Mouse (Mus musculus): ENCODE data around the gene Atp2c2. TPM values are rescaled to one million over a fixed set of nuclear protein-coding genes. Genes with fewer than 3 reads are reported as not detected.

The Atp2c2 gene
- total RNA-seq, 2 experiments from 2014 or later, result 0.12 to 0.39 TPM

DNA sequence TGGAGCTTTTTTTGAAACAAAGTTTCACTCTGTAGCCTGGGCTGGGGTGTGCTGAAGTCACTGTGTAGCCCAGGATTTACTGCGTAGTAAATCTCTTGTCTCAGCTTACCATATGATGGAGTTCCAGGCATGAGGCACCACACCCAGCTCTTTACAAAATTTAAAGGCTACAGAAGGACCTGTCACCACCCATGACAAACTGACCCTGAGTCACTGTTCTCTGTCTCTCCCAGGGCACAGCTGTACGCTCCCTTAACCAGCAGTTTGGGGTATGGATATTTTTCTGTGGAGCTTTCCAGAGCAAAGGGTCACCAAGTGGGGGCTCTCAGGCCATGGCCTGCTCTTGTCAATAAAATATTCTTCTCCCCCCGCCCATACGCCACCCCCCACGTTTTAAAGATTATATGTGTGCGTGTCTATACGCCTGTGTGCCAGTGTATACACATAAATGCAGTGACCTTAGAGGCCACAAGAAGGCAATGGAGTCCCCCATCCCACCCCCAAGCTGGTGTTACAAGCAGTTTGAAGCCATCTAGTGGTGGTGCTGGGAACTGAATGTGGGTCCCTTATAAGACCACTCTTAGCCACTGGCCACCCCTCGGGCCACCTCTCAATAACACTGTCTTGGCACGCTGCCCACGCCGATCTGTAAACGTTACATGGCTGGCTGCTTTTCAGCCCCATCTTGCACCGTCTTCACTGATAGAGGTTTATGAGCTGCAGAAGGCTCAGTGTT, 43.6 kb downstream of the Atp2c2 start:
- DNase-seq, result peak; percentile 65

DNA sequence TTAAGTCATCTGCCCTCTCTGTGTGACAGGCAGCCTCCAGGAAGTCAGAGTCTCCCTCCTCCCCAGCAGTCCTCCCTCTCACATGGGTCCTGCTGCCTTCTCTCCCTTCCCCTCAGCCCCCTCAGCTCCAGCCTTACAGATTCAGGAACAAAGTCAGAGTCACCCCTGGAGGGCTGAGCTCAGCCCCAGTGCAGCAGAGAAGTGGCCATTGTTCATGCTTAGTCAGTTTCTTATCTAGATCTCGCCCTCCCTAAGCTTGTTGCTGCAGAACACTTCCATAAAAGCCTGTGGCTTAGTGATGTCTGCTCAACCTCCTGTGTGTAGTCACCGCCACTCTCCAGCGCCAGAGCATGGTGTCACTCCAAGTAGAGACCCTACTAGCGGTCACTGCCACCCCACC, 44.8 kb downstream of the Atp2c2 start:
- no peak for DNase-seq

DNA sequence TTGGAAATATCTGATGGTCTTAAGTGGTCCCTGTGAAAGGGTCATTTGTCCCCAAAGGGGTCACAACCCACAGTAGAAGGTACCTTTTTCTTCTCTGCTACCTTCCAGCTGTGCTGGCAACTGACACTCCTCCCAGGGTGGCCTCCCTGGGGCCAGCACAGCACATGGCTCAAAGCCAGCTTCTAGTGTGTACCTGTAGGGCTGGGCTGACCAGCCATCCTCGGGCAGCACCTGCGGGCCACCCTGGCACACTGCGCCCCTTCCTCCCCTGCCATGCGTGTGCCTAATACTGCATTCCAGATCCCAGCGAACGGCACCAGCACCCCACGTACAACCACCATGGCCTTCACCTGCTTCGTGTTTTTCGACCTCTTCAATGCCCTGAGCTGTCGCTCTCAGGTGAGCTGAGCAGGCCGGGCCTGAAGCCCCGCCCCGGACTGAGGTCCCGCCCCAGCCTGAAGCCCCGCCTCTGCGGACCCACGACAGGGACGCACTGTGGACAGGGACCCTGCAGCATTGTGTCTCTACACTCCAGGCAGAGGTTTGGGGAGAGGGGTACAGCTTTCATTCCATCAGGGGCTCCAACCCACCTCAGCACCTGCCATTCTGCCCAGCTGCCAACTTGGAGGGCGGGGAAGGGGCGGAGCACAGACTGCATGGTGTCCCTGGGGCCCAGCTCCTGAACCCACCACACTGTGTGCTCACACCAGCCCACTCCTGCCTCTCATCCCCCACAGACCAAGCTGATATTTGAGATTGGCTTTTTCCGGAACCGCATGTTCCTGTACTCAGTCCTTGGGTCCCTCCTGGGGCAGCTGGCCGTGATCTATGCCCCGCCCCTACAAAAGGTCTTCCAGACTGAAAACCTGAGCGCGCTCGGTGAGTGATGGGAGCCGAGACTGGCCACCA, 55.7 kb downstream of the Atp2c2 start:
- DNase-seq, result no peak

DNA sequence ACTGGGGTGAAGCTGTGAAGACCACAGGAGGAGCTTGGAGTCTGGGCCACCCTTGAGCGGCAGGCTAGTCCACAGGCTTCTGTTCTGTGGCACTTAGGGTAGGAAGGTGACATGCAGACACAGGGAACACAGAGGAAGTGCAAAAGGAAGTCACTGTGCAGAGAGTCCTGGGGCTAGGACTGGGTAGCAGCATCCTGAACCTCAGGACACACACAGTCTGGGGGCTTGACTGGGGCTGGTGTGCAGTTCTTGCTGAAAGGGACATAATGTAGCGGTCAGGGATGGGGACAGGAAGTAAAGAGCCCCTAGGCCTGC, 56.3 kb downstream of the Atp2c2 start:
- DNase-seq, result no peak

DNA sequence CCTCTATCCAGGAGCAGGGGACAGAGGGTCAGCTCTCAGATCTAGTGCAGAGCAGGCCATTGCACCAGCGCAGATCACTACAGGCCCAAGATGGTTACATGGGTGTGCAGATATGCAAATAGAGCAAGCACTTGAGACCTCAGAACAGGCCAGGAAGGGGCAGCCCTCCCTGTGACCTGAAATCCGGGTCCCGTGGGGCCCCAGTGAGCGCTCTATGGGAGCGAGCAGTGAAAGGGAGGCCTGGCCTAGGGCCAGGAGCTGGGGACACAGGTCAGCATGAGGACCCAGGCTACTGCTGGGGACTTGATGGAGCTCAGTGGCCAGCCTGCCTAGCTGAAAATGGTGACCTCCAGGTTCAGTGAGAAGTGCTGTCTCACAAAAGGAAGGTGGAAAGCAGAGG, 56.7 kb downstream of the Atp2c2 start:
- DNase-seq, result no peak

DNA sequence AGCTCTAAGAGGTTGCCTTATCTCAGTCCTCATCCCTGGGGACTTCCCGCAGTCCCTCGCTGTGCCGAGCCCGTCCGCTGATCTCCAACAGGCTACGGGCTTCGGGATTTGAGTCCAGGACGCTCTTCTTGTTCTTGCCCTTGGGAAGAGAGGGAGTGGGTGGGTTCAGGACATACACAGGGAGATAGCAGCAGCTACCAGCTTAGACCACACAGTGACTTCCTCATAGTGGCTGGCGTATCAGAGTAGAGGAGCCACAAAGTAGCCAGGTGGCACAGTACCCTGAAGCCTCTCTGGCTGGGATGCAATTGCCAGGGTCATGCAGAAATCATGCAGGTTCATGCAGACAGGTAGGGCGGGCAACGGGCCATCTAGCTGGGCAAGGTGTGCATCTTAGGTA, 61.9 kb downstream of the Atp2c2 start:
- no peak for DNase-seq

DNA sequence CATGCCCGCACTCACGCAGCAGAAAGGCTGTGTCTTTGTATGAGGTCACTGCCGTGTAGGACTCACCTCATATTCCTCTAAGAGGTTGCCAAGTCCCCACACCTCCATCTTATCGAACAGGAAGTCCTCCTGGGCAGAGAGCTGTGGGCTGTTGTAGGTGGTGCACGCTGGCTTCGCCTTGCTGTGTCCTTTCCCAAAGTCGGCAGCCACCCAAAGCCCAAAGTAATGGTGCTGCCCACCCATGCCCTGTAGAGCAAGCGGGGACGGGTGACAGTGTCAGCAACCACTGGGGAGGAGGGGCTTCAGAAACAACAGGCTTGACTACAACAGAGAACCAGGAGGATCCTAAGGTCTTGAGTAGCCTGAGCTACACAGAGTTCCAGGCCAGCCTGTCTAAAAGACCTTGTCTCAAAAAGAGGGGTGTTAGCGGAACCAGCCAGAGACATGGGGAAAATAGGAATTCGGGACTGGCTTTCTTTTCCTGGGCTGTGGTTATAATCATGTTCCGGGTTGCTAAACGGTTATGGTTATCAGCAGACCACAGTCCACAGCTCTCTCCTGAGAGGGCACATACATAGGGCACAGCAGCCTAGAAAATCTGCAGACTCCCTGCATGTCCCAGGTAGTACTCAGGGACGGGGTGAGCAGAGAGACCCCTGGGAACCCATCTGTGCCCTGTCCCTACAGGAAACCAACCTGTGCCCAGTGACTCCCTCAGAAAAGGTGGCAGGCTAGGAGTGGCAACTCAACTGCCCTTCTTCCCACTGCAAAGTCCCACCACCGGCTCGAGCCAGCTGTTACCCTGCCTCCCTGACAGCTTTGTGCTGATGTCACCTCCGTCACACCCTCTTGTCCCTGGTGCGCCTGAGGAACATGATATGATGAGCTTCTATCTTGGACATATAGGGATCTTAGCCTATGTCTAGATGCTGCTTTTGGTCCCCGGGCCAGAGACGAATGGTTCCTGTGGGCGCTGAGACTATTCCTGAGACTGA, 62.7 kb downstream of the Atp2c2 start:
- no peak for DNase-seq

DNA sequence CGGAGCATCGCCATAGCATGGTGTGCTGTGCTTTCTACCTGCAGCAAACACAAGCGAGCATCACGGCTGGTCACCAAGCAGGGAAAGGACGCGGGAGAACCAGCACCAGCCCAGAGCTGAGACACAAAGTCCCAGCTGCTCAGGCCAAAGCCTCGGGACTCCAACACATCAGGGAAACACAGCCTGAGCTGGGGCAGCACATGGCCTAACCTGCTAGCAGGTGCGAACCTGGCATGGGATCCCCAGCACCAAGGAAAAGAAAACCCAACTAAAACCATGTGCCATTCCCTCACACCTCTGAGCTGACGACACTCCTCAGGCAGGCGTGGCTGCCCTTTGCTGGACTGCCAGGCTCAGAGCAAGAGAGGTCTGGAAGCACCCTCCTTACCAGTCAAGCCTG, 65.5 kb downstream of the Atp2c2 start:
- DNase-seq, result no peak

DNA sequence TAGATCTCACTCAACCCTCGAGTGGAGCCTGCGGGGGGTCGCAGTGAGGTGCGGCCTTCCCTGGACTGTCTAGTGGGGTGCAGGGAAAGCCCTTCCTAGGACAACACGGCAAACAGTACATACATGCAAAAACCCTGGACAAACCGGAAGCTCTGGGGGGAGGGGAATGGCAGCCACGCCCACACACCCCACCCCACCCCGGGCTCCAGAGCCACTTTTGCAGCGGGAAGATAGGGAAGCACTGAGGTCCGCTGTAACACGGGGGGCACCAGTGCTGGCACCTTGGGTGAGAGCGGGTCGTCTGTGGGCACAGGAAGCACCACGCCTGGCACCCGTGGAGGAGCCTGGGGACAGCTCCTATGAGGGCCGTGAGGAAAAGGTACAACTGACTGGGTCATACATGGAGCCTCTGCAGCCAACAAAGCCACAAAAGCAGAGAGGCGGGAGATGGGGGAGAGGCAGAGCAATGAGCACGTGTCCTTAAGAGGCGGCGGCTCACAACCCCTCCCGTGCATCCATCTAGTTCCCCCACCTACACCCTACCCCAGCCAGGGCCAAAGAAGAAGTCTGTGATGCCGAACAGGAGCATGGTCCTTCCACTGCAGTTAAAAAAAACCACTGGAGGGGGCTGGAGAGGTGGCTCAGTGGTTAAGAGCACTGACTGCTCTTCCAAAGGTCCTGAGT, 66.1 kb downstream of the Atp2c2 start:
- no peak for DNase-seq

DNA sequence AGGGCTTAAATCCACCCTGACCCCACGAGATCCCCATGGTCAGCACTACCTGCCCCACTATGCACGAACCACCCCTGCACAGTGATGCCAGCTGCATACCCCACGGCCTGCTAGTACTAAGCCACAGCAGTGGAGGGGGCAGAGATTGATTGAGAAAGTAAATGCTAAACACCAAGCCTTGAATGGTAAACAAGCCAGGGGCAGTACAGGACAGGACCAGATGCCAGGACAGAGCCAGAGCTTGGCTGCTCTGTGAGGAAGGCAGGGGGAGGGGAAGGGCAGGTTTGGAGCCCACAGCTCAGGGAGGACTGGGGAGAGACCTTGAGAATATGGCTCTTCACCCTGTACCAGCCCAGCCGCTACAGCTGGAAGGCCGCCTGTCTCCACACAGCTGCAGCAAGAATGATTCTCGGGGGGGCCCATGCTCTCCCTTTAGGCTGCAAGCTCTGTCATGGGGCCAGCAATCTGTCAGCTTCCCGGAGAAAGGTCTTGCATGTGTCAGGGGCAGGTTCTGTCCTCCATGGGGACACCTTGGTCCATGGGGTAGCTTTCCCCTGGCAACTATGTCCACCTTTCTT, 76.9 kb downstream of the Atp2c2 start:
- DNase-seq, result peak; percentile 49

DNA sequence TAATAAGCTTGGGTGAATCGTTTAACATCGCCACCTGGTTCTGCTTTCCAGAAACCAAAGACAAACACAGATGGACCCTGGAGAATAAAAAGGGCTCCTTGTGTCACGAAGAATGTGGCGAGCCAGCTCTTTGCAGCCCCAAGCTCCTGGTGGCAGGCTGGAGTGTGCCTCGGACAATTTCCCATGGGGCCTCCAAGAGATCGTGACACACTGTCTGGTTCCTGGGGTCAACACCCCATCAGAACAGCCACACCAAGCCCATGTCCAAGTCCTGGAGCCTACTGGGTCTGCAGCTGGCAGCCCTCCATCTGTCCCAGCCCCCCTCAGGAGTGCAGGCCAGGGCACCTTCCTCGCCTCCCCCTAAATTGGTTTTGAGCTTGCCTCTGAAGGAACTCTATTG, 78.0 kb downstream of the Atp2c2 start:
- DNase-seq, result peak; percentile 59

DNA sequence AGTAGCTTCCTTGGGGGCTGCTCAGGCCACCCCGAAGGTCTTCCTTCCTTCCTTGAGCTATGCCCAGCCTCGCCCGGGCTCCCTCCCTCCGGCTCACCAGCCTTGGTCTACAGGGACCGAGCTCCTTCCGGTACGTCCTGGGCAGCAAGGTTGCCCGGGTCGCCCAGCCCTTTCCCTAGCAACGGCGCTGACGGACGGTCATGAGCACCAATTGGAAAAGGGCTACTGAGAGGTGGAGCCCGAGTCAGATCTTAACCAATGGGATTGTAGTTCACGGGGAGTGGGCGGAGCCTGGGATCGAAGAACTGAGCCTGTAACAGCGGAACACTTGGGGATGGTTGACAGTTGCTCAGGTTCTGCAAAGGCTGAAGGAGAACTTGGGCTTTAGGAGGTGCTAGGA, 78.5 kb downstream of the Atp2c2 start, which contains the start of gene Tldc1:
Gene Tldc1, minus strand, starts transcription at position 154 of the 400 bp plus-strand sequence.
- DNase-seq, result peak; percentile 100

DNA sequence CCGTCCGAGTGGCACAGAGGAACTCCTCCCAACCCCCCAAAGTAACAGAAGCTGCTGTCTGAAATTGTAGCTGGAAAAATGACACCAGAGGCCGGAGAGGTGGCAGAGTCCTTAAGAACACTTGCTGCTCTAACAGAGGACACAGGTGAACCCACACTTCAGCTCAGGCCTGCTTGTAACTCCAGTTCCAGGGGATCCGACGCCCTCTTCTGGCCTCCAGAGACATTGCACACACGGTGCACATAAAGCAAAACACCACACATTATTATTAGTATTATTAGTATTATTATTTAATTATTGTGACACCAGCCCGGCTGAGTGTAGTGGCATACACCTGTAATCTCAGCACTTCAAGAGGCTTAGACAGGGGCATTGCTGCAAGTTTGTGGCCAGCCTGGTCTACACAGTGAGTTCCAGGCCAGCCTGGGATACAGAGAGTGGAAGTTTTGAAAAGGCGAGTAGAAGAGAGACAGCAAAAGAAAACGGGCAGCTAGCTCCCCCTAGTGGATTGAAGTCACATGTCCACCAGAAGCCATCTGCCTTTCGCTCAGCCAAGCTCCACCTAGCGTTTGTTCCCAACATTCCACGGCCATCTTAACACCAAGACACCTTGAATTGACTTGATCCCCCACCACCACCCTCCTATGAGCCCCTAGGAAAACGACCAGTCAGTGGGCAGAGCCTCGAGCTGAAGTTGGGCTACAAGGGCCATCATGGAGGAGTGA, 79.4 kb downstream of the Atp2c2 start:
- peak; percentile 84 for DNase-seq

DNA sequence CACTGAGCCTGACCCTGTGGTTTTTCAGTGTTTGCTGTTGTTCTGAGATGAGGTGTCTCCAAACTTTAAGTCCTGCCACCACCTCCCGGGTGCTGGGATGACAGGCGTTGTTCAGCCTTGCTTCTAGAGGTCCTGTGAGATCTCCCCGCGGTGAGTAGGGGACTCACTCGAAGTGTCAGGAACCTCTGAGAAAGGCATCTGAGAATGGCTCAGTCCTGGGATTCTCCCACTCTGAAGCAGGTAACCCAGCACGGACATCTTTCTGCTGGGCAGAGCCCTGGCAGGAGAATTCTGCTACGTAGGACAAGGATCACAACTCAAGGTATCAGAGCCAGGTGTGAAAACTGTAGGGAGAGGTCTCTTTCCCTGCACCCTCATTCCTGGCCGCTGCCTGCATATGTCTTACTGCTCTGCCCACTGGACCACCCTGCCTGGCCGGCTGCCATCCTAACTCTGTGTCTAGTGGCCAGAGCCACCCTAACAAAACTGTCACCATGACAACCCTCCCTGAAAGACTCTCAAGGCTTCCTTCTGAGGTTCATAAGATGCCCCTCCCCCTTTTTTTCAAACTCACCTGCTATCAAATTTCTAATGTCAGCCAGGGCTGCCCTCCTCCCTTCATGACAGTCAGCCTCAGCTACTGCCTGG, 80.7 kb downstream of the Atp2c2 start:
- DNase-seq, result no peak

DNA sequence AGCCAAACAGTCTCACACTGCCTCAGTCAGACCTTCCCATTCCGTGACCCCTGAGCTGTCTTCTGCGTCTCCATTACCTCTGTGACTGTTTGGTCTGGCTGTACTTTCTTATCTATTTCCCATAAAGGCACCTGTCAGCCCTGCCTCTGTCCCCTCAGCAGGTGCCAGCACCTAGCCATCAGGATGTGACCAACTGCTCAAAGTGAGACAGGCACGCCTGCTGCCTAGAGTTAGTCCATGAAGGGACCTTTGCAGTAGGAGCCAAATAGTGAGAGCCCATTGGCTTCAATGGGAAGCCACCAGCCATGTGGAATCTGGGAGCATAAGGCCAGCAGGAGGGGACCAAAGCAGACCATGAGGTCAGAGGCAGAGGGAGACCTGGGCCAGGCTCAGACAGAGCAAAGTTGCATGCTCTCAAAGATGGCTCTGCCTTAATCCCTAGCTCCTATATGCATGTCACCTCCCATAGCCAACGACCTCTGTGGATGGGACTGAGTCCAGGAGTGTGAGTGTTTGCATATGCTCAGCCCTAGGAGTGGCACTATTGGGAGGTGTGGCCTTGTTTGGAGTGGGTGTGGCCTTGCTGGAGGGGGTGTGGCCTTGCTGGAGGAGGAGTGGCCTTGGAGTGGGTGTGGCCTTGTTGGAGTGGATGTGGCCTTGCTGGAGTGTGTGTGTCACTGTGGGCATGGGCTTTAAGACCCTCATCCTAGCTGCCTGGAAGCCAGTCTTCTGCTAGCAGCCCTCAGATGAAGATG, 81.5 kb downstream of the Atp2c2 start:
- peak; percentile 47 for DNase-seq

DNA sequence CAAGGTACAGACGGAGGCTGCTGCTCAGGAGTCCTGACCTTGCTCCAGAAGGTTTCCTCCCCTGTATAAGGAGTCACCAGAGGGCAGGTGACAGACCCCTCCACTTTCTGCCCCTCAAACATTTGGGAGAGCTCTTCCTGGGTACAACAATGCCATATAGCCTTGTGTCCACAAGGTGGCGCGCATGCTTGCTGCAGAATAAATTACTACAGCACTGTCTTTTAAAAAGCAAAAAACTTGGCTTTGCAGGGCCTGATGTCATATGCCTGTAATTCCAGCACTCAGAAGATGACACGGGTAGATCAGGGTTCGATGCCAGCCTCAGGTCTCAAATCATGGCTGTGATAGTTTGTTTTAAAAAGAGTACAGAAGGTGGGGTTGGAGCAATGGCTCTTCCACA, 82.9 kb downstream of the Atp2c2 start:
- peak; percentile 84 for DNase-seq

DNA sequence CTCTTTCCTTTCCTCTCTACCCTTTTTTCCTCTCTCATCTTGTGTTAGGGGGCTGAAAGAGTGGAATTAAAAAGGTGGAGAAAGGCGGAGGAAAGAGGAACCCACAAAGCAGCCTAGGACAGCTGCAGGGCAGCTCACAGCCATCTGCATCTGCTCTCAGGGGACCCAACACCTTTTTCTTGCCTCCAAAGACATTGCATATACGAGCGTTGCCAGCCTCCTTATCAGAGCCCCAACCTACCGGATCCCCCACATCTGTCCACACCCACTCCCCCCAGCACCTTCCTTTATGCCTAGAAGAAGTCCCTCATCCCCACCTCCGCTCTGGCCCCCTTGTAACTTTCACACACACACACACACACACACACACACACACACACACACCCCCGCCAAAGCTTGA, 83.8 kb downstream of the Atp2c2 start:
- DNase-seq, result no peak

DNA sequence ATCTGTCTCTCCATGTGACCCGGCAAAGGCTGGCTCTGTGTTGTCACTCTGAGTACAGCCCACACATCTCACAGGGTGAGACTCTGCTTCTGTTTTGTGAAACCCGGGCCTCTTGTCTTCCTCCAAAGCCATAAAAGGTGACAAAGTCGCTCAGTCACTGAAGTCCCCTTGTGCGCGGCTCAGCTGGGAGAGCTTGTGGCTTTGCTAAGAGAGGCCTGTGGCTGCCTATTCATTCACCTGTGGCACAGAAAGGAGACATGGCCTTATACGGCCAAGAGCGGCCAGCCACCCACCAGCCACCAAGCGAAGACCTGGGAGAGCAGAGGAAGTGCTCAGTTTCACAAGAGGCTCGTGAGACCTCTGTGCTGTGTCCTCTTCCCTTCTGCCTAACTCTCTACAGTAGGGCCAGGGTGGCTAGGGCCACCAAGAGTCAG, 84.3 kb downstream of the Atp2c2 start:
- no peak for DNase-seq

DNA sequence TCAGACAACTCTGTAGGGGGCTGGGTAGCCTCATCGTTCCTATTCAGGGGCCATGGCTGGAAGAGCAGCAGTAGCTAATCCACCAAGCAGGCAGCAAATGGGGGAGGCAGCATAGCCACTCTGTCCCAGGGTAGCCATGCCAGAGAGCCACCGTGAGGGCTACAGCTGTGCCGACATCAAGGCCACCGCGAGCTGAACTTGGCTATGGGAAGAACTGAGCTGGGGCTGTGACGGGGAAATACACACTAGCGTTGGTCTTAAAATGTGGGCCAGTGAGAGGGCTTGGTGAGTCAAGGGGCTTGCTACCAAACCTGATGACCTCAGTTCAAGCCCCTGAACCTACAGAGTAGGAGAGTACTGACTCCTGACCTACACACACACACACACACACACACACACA, 84.9 kb downstream of the Atp2c2 start:
- no peak for DNase-seq
